Mouse (Mus musculus): ENCODE measurements around the gene Tnxb. TPM values are rescaled to one million over a fixed set of nuclear protein-coding genes. Genes with fewer than 3 reads are reported as not detected.

Tnxb gene
- polyA plus RNA-seq, 1 experiment from 2014 or later: 0.04 TPM

GRCm38 (mm10) chr17:34639461-34640255 is 30.7 kb upstream of the Tnxb start:
- Histone ChIP-seq H3K36me3 (ENCODE audit: control insufficient read depth, insufficient read depth, low read length) (no peaks in the 10 kb centered on the region), H3K4me2 (ENCODE audit: low read length) (no peak overlapping the region), H3K27ac (ENCODE audit: low read depth, low read length) (peak overlapping the region; percentile 21; the same call in 1 of the 2 replicates), H3K4me3 (ENCODE audit: low read depth, low read length) (no peak overlapping the region), H3K9ac (ENCODE audit: low read length) (no peak overlapping the region), H3K9me3 (replicated peaks; ENCODE audit: control insufficient read depth, low read length) (no peaks in the 10 kb centered on the region), H3K27me3 (replicated peaks; ENCODE audit: control insufficient read depth, insufficient read depth, low read length) (no peaks in the 10 kb centered on the region), H3K4me1 (ENCODE audit: control insufficient read depth, insufficient read depth, low read length) (peaks cover 6% of the 10 kb centered on the region)
- 81% methylated on average over 7 of the region's 7 CpGs for WGBS
- no peak for DNase-seq (ENCODE audit: low spot score)
- no peak for ATAC-seq

GRCm38 (mm10) chr17:34640778-34641601 is 29.3 kb upstream of the Tnxb start:
- H3K27me3 ChIP-seq (replicated peaks; ENCODE audit: control insufficient read depth, insufficient read depth, low read length): no peaks in the 10 kb centered on the region
- H3K9ac ChIP-seq (ENCODE audit: low read length): peak overlapping the region; percentile 45; the same call in 1 of the 2 replicates
- H3K36me3 ChIP-seq (ENCODE audit: control insufficient read depth, insufficient read depth, low read length): no peaks in the 10 kb centered on the region
- 10% methylated on average over 11 of the region's 11 CpGs for WGBS
- H3K4me1 ChIP-seq (ENCODE audit: control insufficient read depth, insufficient read depth, low read length): peaks cover 14% of the 10 kb centered on the region
- peak; percentile 51 for ATAC-seq
- DNase-seq (ENCODE audit: low spot score): peak; percentile 74
- H3K9me3 ChIP-seq (replicated peaks; ENCODE audit: control insufficient read depth, low read length): no peaks in the 10 kb centered on the region
- H3K27ac ChIP-seq (ENCODE audit: low read depth, low read length): peak overlapping the region; percentile 86
- H3K4me3 ChIP-seq (ENCODE audit: low read depth, low read length): no peak overlapping the region
- H3K4me2 ChIP-seq (ENCODE audit: low read length): peak overlapping the region; percentile 5; the same call in 1 of the 2 replicates

- Histone ChIP-seq H3K36me3 (ENCODE audit: control insufficient read depth, insufficient read depth, low read length) (no peaks in the 10 kb centered on the region), H3K4me3 (ENCODE audit: low read depth, low read length) (no peak overlapping the region), H3K9me3 (replicated peaks; ENCODE audit: control insufficient read depth, low read length) (no peaks in the 10 kb centered on the region), H3K4me2 (ENCODE audit: low read length) (no peak overlapping the region), H3K27ac (ENCODE audit: low read depth, low read length) (no peak overlapping the region; the same call in 1 of the 2 replicates), H3K9ac (ENCODE audit: low read length) (no peak overlapping the region), H3K27me3 (replicated peaks; ENCODE audit: control insufficient read depth, insufficient read depth, low read length) (no peaks in the 10 kb centered on the region), H3K4me1 (ENCODE audit: control insufficient read depth, insufficient read depth, low read length) (peaks cover 14% of the 10 kb centered on the region)
- 84% methylated on average over 3 of the region's 3 CpGs for WGBS
- DNase-seq (ENCODE audit: low spot score) (no peak), ATAC-seq (no peak)
Measured at GRCm38 (mm10) chr17:34641945-34642344, 28.4 kb upstream of the Tnxb start.

GRCm38 (mm10) chr17:34643379-34643778 is 27.0 kb upstream of the Tnxb start:
- Histone ChIP-seq H3K4me2 (ENCODE audit: low read length) (no peak overlapping the region), H3K4me3 (ENCODE audit: low read depth, low read length) (no peak overlapping the region), H3K27me3 (replicated peaks; ENCODE audit: control insufficient read depth, insufficient read depth, low read length) (no peaks in the 10 kb centered on the region), H3K27ac (ENCODE audit: low read depth, low read length) (no peak overlapping the region), H3K9ac (ENCODE audit: low read length) (no peak overlapping the region), H3K4me1 (ENCODE audit: control insufficient read depth, insufficient read depth, low read length) (peaks cover 21% of the 10 kb centered on the region), H3K36me3 (ENCODE audit: control insufficient read depth, insufficient read depth, low read length) (no peaks in the 10 kb centered on the region), H3K9me3 (replicated peaks; ENCODE audit: control insufficient read depth, low read length) (no peaks in the 10 kb centered on the region)
- no peak for ATAC-seq
- DNase-seq (ENCODE audit: low spot score): no peak
- 90% methylated on average over 4 of the region's 4 CpGs for WGBS

GRCm38 (mm10) chr17:34643944-34644343 is 26.4 kb upstream of the Tnxb start:
- no peak overlapping the region for H3K4me3 ChIP-seq (ENCODE audit: low read depth, low read length)
- H3K4me2 ChIP-seq (ENCODE audit: low read length): no peak overlapping the region
- WGBS: 86% methylated on average over 10 of the region's 10 CpGs
- no peak for DNase-seq (ENCODE audit: low spot score)
- no peak overlapping the region for H3K9ac ChIP-seq (ENCODE audit: low read length)
- H3K27ac ChIP-seq (ENCODE audit: low read depth, low read length): no peak overlapping the region
- peaks cover 21% of the 10 kb centered on the region for H3K4me1 ChIP-seq (ENCODE audit: control insufficient read depth, insufficient read depth, low read length)
- H3K9me3 ChIP-seq (replicated peaks; ENCODE audit: control insufficient read depth, low read length): no peaks in the 10 kb centered on the region
- peaks cover 1% of the 10 kb centered on the region for H3K36me3 ChIP-seq (ENCODE audit: control insufficient read depth, insufficient read depth, low read length)
- H3K27me3 ChIP-seq (replicated peaks; ENCODE audit: control insufficient read depth, insufficient read depth, low read length): no peaks in the 10 kb centered on the region
- no peak for ATAC-seq

- peak within 1 kb of the TSS; percentile 71 for H3K9ac ChIP-seq (ENCODE audit: low read length)
- ATAC-seq: peak; percentile 80
- H3K9me3 ChIP-seq (replicated peaks; ENCODE audit: control insufficient read depth, low read length): no peaks in the 10 kb centered on the region
- peaks cover 8% of the 10 kb centered on the region for H3K36me3 ChIP-seq (ENCODE audit: control insufficient read depth, insufficient read depth, low read length)
- peak; percentile 99 for DNase-seq (ENCODE audit: low spot score)
- H3K27ac ChIP-seq (ENCODE audit: low read depth, low read length): peak within 1 kb of the TSS; percentile 49; the same call in 1 of the 2 replicates
- H3K27me3 ChIP-seq (replicated peaks; ENCODE audit: control insufficient read depth, insufficient read depth, low read length): no peaks in the 10 kb centered on the region
- peaks cover 21% of the 10 kb centered on the region for H3K4me1 ChIP-seq (ENCODE audit: control insufficient read depth, insufficient read depth, low read length)
- WGBS: 1% methylated on average over 16 of the region's 16 CpGs
- peak within 1 kb of the TSS; percentile 52 for H3K4me3 ChIP-seq (ENCODE audit: low read depth, low read length)
- peak within 1 kb of the TSS; percentile 73 for H3K4me2 ChIP-seq (ENCODE audit: low read length)
Measured at GRCm38 (mm10) chr17:34644608-34645007, 25.7 kb upstream of the Tnxb start, which contains the start of gene Fkbpl. Gene Fkbpl (plus strand): TSS chr17:34644764.

GRCm38 (mm10) chr17:34645256-34645829 is 25.0 kb upstream of the Tnxb start:
- ATAC-seq: no peak
- Histone ChIP-seq H3K9me3 (replicated peaks; ENCODE audit: control insufficient read depth, low read length) (no peaks in the 10 kb centered on the region), H3K4me3 (ENCODE audit: low read depth, low read length) (peak overlapping the region; percentile 52), H3K27me3 (replicated peaks; ENCODE audit: control insufficient read depth, insufficient read depth, low read length) (no peaks in the 10 kb centered on the region), H3K9ac (ENCODE audit: low read length) (peak overlapping the region; percentile 71), H3K27ac (ENCODE audit: low read depth, low read length) (no peak overlapping the region), H3K4me2 (ENCODE audit: low read length) (peak overlapping the region; percentile 73), H3K36me3 (ENCODE audit: control insufficient read depth, insufficient read depth, low read length) (peaks cover 14% of the 10 kb centered on the region), H3K4me1 (ENCODE audit: control insufficient read depth, insufficient read depth, low read length) (peaks cover 17% of the 10 kb centered on the region)
- DNase-seq (ENCODE audit: low spot score): no peak
- WGBS: 51% methylated on average over 10 of the region's 10 CpGs

GRCm38 (mm10) chr17:34645831-34646511 is 24.4 kb upstream of the Tnxb start:
- H3K27ac ChIP-seq (ENCODE audit: low read depth, low read length): no peak overlapping the region
- DNase-seq (ENCODE audit: low spot score): no peak

More at GRCm38 (mm10) chr17:34645831-34646511, 24.4 kb upstream of the Tnxb start:
- Histone ChIP-seq H3K4me3 (ENCODE audit: low read depth, low read length) (no peak overlapping the region), H3K4me1 (ENCODE audit: control insufficient read depth, insufficient read depth, low read length) (peaks cover 17% of the 10 kb centered on the region), H3K9me3 (replicated peaks; ENCODE audit: control insufficient read depth, low read length) (no peaks in the 10 kb centered on the region), H3K9ac (ENCODE audit: low read length) (no peak overlapping the region), H3K36me3 (ENCODE audit: control insufficient read depth, insufficient read depth, low read length) (peaks cover 21% of the 10 kb centered on the region), H3K27me3 (replicated peaks; ENCODE audit: control insufficient read depth, insufficient read depth, low read length) (no peaks in the 10 kb centered on the region), H3K4me2 (ENCODE audit: low read length) (peak overlapping the region; percentile 30; the same call in 1 of the 2 replicates)
- WGBS: 87% methylated on average over 30 of the region's 30 CpGs
- ATAC-seq: no peak
